Mouse (Mus musculus) stomach, embryonic 16.5 days (tissue): Measurements from ENCODE around the gene Scrn3. TPM values are rescaled to one million over a fixed set of nuclear protein-coding genes. Genes with fewer than 3 reads are reported as not detected.
A peak's percentile ranks its signal among the peaks of the same experiment; 100 is the strongest.

Experiments used
- ATAC-seq: fragments of 200-750 bp; cut with Nextera tagmentation; 2 replicates; pipeline ENCODE4 v1.8.0; 2017; ENCODE audit warnings: moderate number of reproducible peaks, moderate TSS enrichment; ENCODE audit not compliant: insufficient read depth, low FRiP score
- H3K27ac ChIP-seq: fragments of 300-500 bp; sonication (generic); 2 replicates; pipeline ENCODE4 v1.5.1; 2014; ENCODE audit warnings: low read length
- H3K27me3 ChIP-seq: fragments of 300-500 bp; sonication (generic); 2 replicates; pipeline ENCODE4 v1.6.1; 2014; ENCODE audit warnings: low read length, control low read depth, mixed read lengths; ENCODE audit not compliant: control insufficient read depth, insufficient read depth
- H3K36me3 ChIP-seq: fragments of 300-500 bp; sonication (generic); 2 replicates; pipeline ENCODE4 v1.6.1; 2014; ENCODE audit warnings: low read length; ENCODE audit not compliant: control insufficient read depth, insufficient read depth
- H3K4me1 ChIP-seq: fragments of 300-500 bp; sonication (generic); 2 replicates; pipeline ENCODE4 v1.6.1; 2014; ENCODE audit warnings: low read length, control low read depth, mixed read lengths; ENCODE audit not compliant: control insufficient read depth, insufficient read depth
- H3K4me2 ChIP-seq: fragments of 300-500 bp; sonication (generic); 2 replicates; pipeline ENCODE4 v1.6.1; 2014; ENCODE audit warnings: low read depth, low read length, mixed read lengths
- H3K4me3 ChIP-seq: fragments of 300-500 bp; sonication (generic); replicated peaks from 2 replicates; pipeline ENCODE4 v1.5.1; 2014; ENCODE audit warnings: mild to moderate bottlenecking, low read length
- H3K9ac ChIP-seq: fragments of 300-500 bp; sonication (generic); 2 replicates; pipeline ENCODE4 v1.6.1; 2014; ENCODE audit warnings: low read length
- H3K9me3 ChIP-seq: fragments of 300-500 bp; sonication (generic); replicated peaks from 2 replicates; pipeline ENCODE4 v1.6.1; 2016; ENCODE audit warnings: low read length, control low read depth; ENCODE audit not compliant: control insufficient read depth
- WGBS: fragments of 180-500 bp; shearing (Covaris S2); extraction: QIAGEN DNeasy Blood & Tissue Kit; methylation state at CpG from one replicate; pipeline ENCODE4 v1.1.7; 2014; 5-methylcytosine and 5-hydroxymethylcytosine counted together
- polyA plus RNA-seq: library from polyadenylated mRNA; unstranded; fragments of >200 nt; fragmentation: Nextera tagmentation; extraction: Ambion mirVana; gene quantifications from 2 replicates; pipeline ENCODE4 v1.2.1, GENCODE M21; 2015

Gene Scrn3
- polyA plus RNA-seq, 1 experiment from 2014 or later, result 16.1 TPM

GRCm38 (mm10) chr2:73268281-73268680 lies 44.1 kb upstream of the Scrn3 start:
- 4% methylated on average over 12 of the region's 12 CpGs for WGBS
- no peak overlapping the region for H3K4me3 ChIP-seq
- H3K27me3 ChIP-seq, result peaks cover 81% of the 10 kb centered on the region
- no peak overlapping the region for H3K9ac ChIP-seq
- no peak overlapping the region for H3K27ac ChIP-seq
- no peaks in the 10 kb centered on the region for H3K9me3 ChIP-seq
- H3K4me2 ChIP-seq, result no peak overlapping the region
- no peak for ATAC-seq
- H3K36me3 ChIP-seq, result no peaks in the 10 kb centered on the region
- H3K4me1 ChIP-seq, result peaks cover 23% of the 10 kb centered on the region

GRCm38 (mm10) chr2:73268836-73269395 lies 43.5 kb upstream of the Scrn3 start:
- H3K4me1 ChIP-seq, result peaks cover 25% of the 10 kb centered on the region
- H3K9me3 ChIP-seq, result no peaks in the 10 kb centered on the region
- H3K36me3 ChIP-seq, result no peaks in the 10 kb centered on the region
- no peak for ATAC-seq
- WGBS, result 7% methylated on average over 8 of the region's 8 CpGs
- H3K27me3 ChIP-seq, result peaks cover 82% of the 10 kb centered on the region
- H3K4me2 ChIP-seq, result no peak overlapping the region
- H3K4me3 ChIP-seq, result no peak overlapping the region
- no peak overlapping the region for H3K27ac ChIP-seq
- no peak overlapping the region for H3K9ac ChIP-seq

- Histone ChIP-seq H3K36me3 (no peaks in the 10 kb centered on the region), H3K4me3 (no peak overlapping the region), H3K27ac (no peak overlapping the region), H3K9ac (no peak overlapping the region), H3K27me3 (peaks cover 83% of the 10 kb centered on the region), H3K4me2 (no peak overlapping the region), H3K9me3 (no peaks in the 10 kb centered on the region), H3K4me1 (peaks cover 26% of the 10 kb centered on the region)
- WGBS, result 4% methylated on average over 17 of the region's 17 CpGs
- ATAC-seq, result no peak
Observed at GRCm38 (mm10) chr2:73269666-73270065, 42.7 kb upstream of the Scrn3 start.

DNA sequence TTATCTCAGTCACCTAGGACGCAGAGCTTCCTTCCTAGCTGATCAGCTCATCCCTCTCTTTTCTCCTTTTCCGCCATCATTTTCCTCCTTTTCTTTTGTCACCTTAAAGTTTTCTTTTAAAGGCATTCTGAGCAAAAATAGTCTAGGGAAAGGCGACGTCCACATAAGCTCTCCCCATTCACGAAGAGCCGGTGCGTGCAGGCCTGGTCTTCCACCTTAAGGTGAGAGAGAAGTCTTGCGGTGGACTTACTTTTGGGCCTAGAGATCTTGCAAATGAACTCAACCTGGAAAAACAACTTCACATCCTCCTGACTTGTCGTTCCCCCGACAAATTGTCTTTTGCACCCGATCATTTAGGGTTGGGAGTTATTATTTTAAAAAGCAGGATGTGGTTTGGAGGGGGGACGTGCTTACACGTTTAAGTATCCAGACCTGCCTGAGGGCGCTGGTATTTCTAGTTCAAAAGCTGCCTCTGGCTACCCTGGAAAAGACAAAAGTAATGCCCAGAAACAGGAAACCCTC lies 42.3 kb upstream of the Scrn3 start:
- ATAC-seq, result no peak
- no peak overlapping the region for H3K4me2 ChIP-seq
- H3K27ac ChIP-seq, result no peak overlapping the region
- 3% methylated on average over 14 of the region's 14 CpGs for WGBS
- H3K9me3 ChIP-seq, result no peaks in the 10 kb centered on the region
- H3K4me1 ChIP-seq, result peaks cover 26% of the 10 kb centered on the region
- H3K9ac ChIP-seq, result no peak overlapping the region
- H3K4me3 ChIP-seq, result no peak overlapping the region
- H3K27me3 ChIP-seq, result peaks cover 80% of the 10 kb centered on the region
- H3K36me3 ChIP-seq, result no peaks in the 10 kb centered on the region

- Histone ChIP-seq H3K4me2 (no peak overlapping the region), H3K27me3 (peaks cover 73% of the 10 kb centered on the region), H3K4me1 (peaks cover 26% of the 10 kb centered on the region), H3K9ac (no peak overlapping the region), H3K27ac (no peak overlapping the region), H3K9me3 (no peaks in the 10 kb centered on the region), H3K36me3 (no peaks in the 10 kb centered on the region), H3K4me3 (no peak overlapping the region)
- no peak for ATAC-seq
- 2% methylated on average over 38 of the region's 38 CpGs for WGBS
Observed at GRCm38 (mm10) chr2:73270593-73271458, 41.6 kb upstream of the Scrn3 start.

- 2% methylated on average over 48 of the region's 48 CpGs for WGBS
- peak; percentile 54; the same call in 1 of the 2 replicates for ATAC-seq
- peaks cover 26% of the 10 kb centered on the region for H3K4me1 ChIP-seq
- peak within 1 kb of the TSS; percentile 58 for H3K4me2 ChIP-seq
- H3K9ac ChIP-seq, result no peak within 1 kb of the TSS
- no peaks in the 10 kb centered on the region for H3K9me3 ChIP-seq
- peaks cover 72% of the 10 kb centered on the region for H3K27me3 ChIP-seq
- H3K36me3 ChIP-seq, result no peaks in the 10 kb centered on the region
- peak within 1 kb of the TSS; percentile 41 for H3K4me3 ChIP-seq
- H3K27ac ChIP-seq, result no peak within 1 kb of the TSS
Observed at GRCm38 (mm10) chr2:73271459-73272161, 40.8 kb upstream of the Scrn3 start, which contains the start of gene Sp9. Gene Sp9 (plus strand): TSS chr2:73271925.

DNA sequence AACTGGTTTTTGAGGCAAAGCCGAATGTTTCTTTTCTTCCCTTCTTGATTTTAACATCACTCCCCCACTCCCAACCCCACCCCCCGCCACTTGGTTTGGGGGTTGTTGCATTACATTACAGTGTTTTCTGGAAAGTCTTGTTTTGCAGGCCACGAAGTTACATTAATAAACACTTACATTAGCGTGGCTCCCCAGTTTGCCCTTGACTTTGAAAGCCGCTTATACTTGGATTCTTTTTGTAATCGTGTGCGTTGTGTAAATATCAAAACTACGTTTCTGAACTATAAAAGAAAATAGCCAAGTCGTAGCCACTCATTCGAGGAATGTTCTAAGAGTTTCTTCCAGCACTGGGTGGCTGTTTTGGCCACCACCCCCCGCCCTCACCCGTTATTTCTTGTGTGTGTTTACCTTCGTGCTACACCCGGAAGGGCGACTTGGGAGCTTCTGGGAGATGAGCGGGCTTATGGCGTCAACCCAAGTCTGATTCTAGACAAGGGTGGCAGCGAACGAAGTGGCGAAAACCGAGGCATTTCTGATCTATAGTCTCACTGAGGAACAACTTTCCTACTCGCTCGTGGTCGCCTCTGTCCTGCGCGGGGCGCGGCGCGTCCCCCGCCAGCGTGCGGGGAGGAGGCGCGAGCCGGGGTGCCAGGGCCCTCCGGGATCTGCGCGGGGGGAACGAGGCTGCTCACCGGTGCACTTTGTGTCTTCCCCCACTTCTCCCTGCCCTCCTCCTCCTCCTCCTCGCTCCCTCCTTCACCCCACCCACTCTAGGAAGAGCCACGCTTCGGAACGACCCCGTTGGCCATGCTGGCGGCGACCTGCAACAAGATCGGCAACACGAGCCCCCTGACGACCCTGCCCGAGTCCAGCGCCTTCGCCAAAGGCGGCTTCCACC lies 39.8 kb upstream of the Scrn3 start:
- no peak for ATAC-seq
- Histone ChIP-seq H3K4me2 (peak overlapping the region; percentile 58), H3K4me1 (peaks cover 26% of the 10 kb centered on the region), H3K9ac (no peak overlapping the region), H3K27ac (no peak overlapping the region), H3K9me3 (no peaks in the 10 kb centered on the region), H3K4me3 (peak overlapping the region; percentile 41), H3K27me3 (peaks cover 72% of the 10 kb centered on the region), H3K36me3 (no peaks in the 10 kb centered on the region)
- under 1% methylated on average over 55 of the region's 55 CpGs for WGBS

DNA sequence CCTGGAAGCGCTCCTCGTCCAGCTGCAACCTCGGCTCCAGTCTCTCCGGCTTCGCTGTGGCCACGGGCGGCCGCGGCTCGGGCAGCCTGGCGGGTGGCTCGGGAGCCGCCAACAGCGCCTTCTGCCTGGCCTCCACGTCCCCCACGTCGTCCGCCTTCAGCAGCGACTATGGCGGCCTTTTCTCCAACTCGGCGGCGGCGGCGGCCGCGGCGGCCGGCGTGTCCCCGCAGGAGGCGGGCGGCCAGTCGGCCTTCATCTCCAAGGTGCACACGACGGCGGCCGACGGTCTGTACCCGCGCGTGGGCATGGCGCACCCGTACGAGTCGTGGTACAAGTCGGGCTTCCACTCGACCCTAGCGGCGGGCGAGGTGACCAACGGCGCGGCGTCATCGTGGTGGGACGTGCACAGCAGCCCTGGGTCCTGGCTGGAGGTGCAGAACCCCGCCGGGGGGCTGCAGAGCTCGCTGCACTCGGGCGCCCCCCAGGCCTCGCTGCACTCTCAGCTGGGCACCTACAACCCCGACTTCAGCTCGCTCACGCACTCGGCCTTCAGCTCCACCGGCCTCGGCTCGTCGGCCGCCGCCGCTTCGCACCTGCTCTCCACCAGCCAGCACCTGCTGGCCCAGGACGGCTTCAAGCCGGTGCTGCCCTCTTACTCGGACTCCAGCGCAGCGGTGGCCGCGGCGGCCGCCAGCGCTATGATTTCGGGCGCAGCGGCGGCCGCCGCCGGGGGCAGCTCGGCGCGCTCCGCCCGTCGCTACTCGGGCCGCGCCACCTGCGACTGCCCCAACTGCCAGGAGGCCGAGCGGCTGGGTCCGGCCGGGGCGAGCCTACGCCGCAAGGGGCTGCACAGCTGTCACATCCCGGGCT lies 38.9 kb upstream of the Scrn3 start:
- Histone ChIP-seq H3K4me2 (peak overlapping the region; percentile 58), H3K36me3 (no peaks in the 10 kb centered on the region), H3K4me1 (peaks cover 26% of the 10 kb centered on the region), H3K9me3 (no peaks in the 10 kb centered on the region), H3K9ac (no peak overlapping the region; the same call in 1 of the 2 replicates), H3K4me3 (peak overlapping the region; percentile 41), H3K27ac (no peak overlapping the region), H3K27me3 (peaks cover 69% of the 10 kb centered on the region)
- peak; percentile 38; the same call in 1 of the 2 replicates for ATAC-seq
- under 1% methylated on average over 105 of the region's 110 CpGs for WGBS
